In the genomic region with DNA sequence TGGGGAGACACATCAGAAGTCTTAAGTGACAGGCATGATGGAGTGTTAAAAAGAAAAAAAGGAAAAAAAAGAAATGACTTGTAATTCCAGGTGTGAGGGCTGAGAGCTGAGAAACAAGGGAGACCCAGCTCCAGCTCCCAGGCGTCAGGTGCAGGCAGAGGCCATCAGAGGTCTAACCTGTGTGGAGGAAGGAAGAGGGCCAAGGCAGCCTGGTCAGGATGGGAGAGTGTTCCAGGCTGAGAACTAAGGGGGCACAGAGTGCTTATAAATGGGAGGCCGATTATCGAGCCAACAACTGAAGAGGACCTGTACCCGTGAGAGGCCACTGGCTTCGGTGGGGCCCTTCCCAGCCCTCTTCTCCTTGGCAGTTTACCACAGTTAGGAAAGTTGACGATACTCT, we compare ENCODE assay signal across 23 mouse cellular contexts. TPM values are rescaled to one million over a fixed set of nuclear protein-coding genes. Genes with fewer than 3 reads are reported as not detected.
DNase-seq lines count a peak whose midpoint lies in the region; ATAC-seq lines count a peak whose summit lies in the region.
"Had no signal": no experiment of that assay in that cellular context is flagged by ENCODE, and none has a peak within 500 bp of the region (broad histone marks: within the 10 kb centered on the region; RNA-seq: fewer than 3 reads in every experiment).

No protein-coding gene starts in this region.

- peaks cover under 1% of the 10 kb centered on the region; the same call in 1 of the 2 replicates for H3K9me3 ChIP-seq in forebrain, embryonic 10.5 days
- no peaks in the 10 kb centered on the region for H3K9me3 ChIP-seq in forebrain, embryonic 12.5 days
- H3K9me3 ChIP-seq in heart, embryonic 10.5 days, result no peaks in the 10 kb centered on the region
- no peaks in the 10 kb centered on the region for H3K9me3 ChIP-seq in limb, embryonic 10.5 days (replicated peaks)
- H3K9me3 ChIP-seq: embryonic facial prominence, embryonic 12.5 days; forebrain, embryonic 13.5 days; forebrain, embryonic 15.5 days had no signal

- intact Hi-C loops in heart, postnatal 25 days (cut with DNase I), result no loop called here

- H3K4me1 ChIP-seq in forebrain, embryonic 10.5 days, result peaks cover 26% of the 10 kb centered on the region
- H3K4me1 ChIP-seq in forebrain, embryonic 12.5 days, result no peaks in the 10 kb centered on the region
- H3K4me1 ChIP-seq in heart, embryonic 10.5 days, result peaks cover 4% of the 10 kb centered on the region; the same call in 1 of the 2 replicates
- H3K4me1 ChIP-seq in limb, embryonic 10.5 days, result peaks cover 24% of the 10 kb centered on the region
- H3K4me1 ChIP-seq: embryonic facial prominence, embryonic 12.5 days; forebrain, embryonic 13.5 days; forebrain, embryonic 15.5 days had no signal

- no peak overlapping the region for H3K9ac ChIP-seq in forebrain, embryonic 12.5 days
- H3K9ac ChIP-seq: embryonic facial prominence, embryonic 12.5 days; forebrain, embryonic 13.5 days; forebrain, embryonic 15.5 days; forebrain, postnatal 0 days had no signal

- H3K36me3 ChIP-seq in forebrain, embryonic 10.5 days (replicated peaks), result no peaks in the 10 kb centered on the region
- no peaks in the 10 kb centered on the region for H3K36me3 ChIP-seq in forebrain, embryonic 12.5 days (replicated peaks)
- no peaks in the 10 kb centered on the region for H3K36me3 ChIP-seq in heart, embryonic 10.5 days
- no peaks in the 10 kb centered on the region for H3K36me3 ChIP-seq in limb, embryonic 10.5 days
- H3K36me3 ChIP-seq: embryonic facial prominence, embryonic 12.5 days; forebrain, embryonic 15.5 days had no signal

- 96% methylated on average over 6 of the region's 6 CpGs for WGBS in forebrain, embryonic 10.5 days
- WGBS in forebrain, embryonic 12.5 days, result 93% methylated on average over 6 of the region's 6 CpGs
- WGBS in heart, embryonic 10.5 days, result 84% methylated on average over 6 of the region's 6 CpGs
- WGBS in limb, embryonic 10.5 days, result 88% methylated on average over 6 of the region's 6 CpGs

- DNase-seq in forebrain, embryonic 10.5 days (ENCODE audit: extremely low spot score, low spot score), result no peak
- peak; percentile 63 for DNase-seq in heart, embryonic 10.5 days (ENCODE audit: low spot score)
- DNase-seq in heart, postnatal 25 days (ENCODE audit: low spot score), result no peak
- DNase-seq in testis, postnatal 10 days (ENCODE audit: low spot score), result peak; percentile 29
- no peak for DNase-seq in testis, postnatal 14 days (ENCODE audit: low spot score)
- no peak for DNase-seq in limb, embryonic 10.5 days (ENCODE audit: low spot score)
- DNase-seq: adrenal gland, adult 2 months; adrenal gland, postnatal 10 days; adrenal gland, postnatal 25 days; B cell, adult 2 months; cerebellum, adult 11 months; cerebellum, adult 18-20 months; cerebellum, adult 8-10 months; cerebellum, adult 9-11 months; cerebellum, postnatal 14 days; cerebellum, postnatal 36 days; forebrain, postnatal 0 days had no signal

- no peak overlapping the region for H3K4me3 ChIP-seq in forebrain, embryonic 10.5 days
- no peak overlapping the region for H3K4me3 ChIP-seq in forebrain, embryonic 12.5 days (replicated peaks)
- no peak overlapping the region for H3K4me3 ChIP-seq in heart, embryonic 10.5 days
- no peak overlapping the region for H3K4me3 ChIP-seq in limb, embryonic 10.5 days
- H3K4me3 ChIP-seq: embryonic facial prominence, embryonic 12.5 days; forebrain, embryonic 13.5 days; forebrain, embryonic 15.5 days had no signal

- no peaks in the 10 kb centered on the region for H3K27me3 ChIP-seq in forebrain, embryonic 10.5 days (ENCODE audit: poor library complexity, severe bottlenecking)
- no peaks in the 10 kb centered on the region for H3K27me3 ChIP-seq in forebrain, embryonic 12.5 days
- no peaks in the 10 kb centered on the region; the same call in 1 of the 2 replicates for H3K27me3 ChIP-seq in heart, embryonic 10.5 days (ENCODE audit: insufficient read depth, poor library complexity, severe bottlenecking)
- no peaks in the 10 kb centered on the region for H3K27me3 ChIP-seq in limb, embryonic 10.5 days (ENCODE audit: low read depth, poor library complexity, severe bottlenecking)
- H3K27me3 ChIP-seq: CH12.LX; embryonic facial prominence, embryonic 12.5 days; forebrain, embryonic 13.5 days; forebrain, embryonic 15.5 days had no signal

- no peak for ATAC-seq in forebrain, embryonic 12.5 days (ENCODE audit: low FRiP score)
- ATAC-seq: CD4-positive, CD25-positive, alpha-beta regulatory T cell, adult 4 months; forebrain, embryonic 13.5 days; forebrain, embryonic 15.5 days; forebrain, postnatal 0 days had no signal

- no peak overlapping the region for H3K4me2 ChIP-seq in forebrain, embryonic 12.5 days
- H3K4me2 ChIP-seq: embryonic facial prominence, embryonic 12.5 days; forebrain, embryonic 13.5 days; forebrain, embryonic 15.5 days had no signal

- H3K27ac ChIP-seq in forebrain, embryonic 10.5 days, result 0 out of 2 replicates have a peak overlapping the region, but pooled peaks have one; percentile 2
- no peak overlapping the region for H3K27ac ChIP-seq in forebrain, embryonic 12.5 days
- H3K27ac ChIP-seq in heart, embryonic 10.5 days, result no peak overlapping the region
- H3K27ac ChIP-seq in limb, embryonic 10.5 days, result no peak overlapping the region
- H3K27ac ChIP-seq: embryonic facial prominence, embryonic 12.5 days; forebrain, embryonic 13.5 days; forebrain, embryonic 15.5 days had no signal

RNA-seq across cellular contexts. Expression of a gene that starts 53.3 kb away (rescaled TPM):
- polyA plus RNA-seq in forebrain, embryonic 10.5 days (2016; fragmentation: Nextera tagmentation; extraction: Ambion mirVana), result 490 and 521 TPM in 2 replicates
- 463 and 489 TPM in 2 replicates for polyA plus RNA-seq in forebrain, embryonic 12.5 days (2016; fragmentation: Nextera tagmentation; extraction: Ambion mirVana)
- polyA plus RNA-seq in heart, embryonic 10.5 days (2016; fragmentation: Nextera tagmentation; extraction: Ambion mirVana), result 456 and 495 TPM in 2 replicates
- total RNA-seq in heart, postnatal 25 days (2021), result 100 to 1,000 TPM; 201 to 234 TPM
- 509 and 547 TPM in 2 replicates for polyA plus RNA-seq in limb, embryonic 10.5 days (2016; fragmentation: Nextera tagmentation; extraction: Ambion mirVana)

Comparison
In these comparisons a context has a peak if more than half of its experiments do, and no peak if none do; other contexts are left out.
1. DNase-seq: peak in heart, embryonic 10.5 days (single experiment) and testis, postnatal 10 days (single experiment); none in forebrain, embryonic 10.5 days (single experiment), heart, postnatal 25 days (single experiment), testis, postnatal 14 days (single experiment) and limb, embryonic 10.5 days (single experiment).